Mouse (Mus musculus) left cerebral cortex, postnatal 36 days (tissue): ENCODE measurements around the gene N4bp2. TPM values are rescaled to one million over a fixed set of nuclear protein-coding genes. Genes with fewer than 3 reads are reported as not detected.
"Not testable (repeated sequence)": the region's sequence is repeated elsewhere in the genome, so short reads cannot be mapped to it uniquely, and the experiment has no call there.

ENCODE experiments used
- DNase-seq, 2 experiments: peaks; one replicate each; pipeline ENCODE4 v3.0.0; 2021 to 2022; ENCODE audit warnings: low spot score in 2 of 2, mixed read lengths in 1 of 2
- intact Hi-C: fragments of 180-260 bp; cut with DNase I; formaldehyde crosslinking; loops from one replicate; pipeline ENCODE4 v1.15.1; 2025
- total RNA-seq, 2 experiments: library from RNA; stranded (reverse); gene quantifications; 2 replicates each; pipeline ENCODE4 v1.2.3; 2021

N4bp2 gene
- 10 to 100 TPM in 1 of 2 experiments, 1 to 10 TPM in 1; 4.4 to 12.0 TPM for total RNA-seq

DNA sequence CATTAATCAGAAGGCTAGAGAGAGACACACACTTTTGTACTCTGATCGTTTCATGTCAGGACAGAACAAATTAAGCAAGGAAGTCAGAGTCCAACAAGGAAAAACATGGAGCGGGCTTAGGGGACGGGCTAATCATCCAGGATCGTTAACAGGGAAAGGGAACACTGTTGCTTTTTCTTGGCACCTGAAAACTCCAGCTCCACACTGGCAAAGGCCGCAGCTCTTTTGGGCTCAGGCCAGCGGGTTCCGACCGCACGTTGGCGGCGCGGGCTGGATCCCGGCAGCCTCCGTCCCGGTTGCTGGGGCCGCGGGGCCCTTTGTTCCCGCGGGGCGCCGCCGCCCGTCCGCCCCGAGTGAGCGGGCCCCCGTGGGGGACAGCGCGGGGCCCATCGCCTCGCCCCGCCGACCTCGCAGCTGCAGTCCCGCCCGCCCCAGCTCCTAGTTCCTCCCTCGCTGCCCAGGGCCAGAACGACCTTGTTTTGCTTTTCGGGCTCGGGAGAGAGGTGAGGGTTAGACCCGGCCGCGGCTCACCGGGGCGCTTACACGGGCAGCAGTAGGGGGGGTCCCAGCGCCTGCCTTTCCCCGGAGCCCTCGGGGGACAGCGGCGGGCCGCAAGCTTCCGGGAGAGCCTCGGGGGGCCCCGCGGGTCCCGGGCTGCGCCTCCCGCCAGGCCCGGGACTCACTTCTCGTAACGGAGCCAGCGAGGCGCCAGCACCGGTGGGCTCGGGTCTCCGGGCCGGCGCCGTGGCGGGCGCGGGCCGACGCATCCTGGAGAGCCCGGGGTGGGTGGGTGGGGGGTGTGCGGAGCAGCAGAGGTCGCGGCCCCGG lies at the start of gene N4bp2:
N4bp2 (plus strand) TSS at position 434 of the 828 bp plus-strand sequence.
- intact Hi-C loops, result loop anchor here (5.0 kb wide), 1 partner anchor 174 kb away; no protein-coding TSS in a partner anchor
- peak; percentile 53 to 69 for DNase-seq

DNA sequence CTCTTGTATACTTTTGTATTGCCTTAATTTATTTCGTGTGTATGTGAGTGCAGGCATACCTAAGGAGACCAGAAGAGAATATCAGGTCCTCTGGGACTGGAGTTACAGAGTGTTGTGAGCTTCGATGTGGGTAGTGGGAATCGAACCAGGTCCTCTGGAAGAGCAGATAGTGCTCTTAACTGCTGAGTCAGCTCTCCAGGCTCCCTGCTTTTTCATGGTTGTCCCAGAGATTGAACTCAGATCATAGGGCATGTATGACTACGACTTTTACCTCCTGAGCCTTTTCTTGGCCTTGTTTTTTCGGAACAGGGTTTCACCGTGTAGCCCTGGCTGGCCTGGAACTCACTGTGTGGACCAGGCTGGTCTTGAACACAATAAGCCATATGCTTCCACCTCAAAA lies 48.2 kb upstream of the N4bp2 start:
- intact Hi-C loops, result no loop called here
- no peak for DNase-seq

DNA sequence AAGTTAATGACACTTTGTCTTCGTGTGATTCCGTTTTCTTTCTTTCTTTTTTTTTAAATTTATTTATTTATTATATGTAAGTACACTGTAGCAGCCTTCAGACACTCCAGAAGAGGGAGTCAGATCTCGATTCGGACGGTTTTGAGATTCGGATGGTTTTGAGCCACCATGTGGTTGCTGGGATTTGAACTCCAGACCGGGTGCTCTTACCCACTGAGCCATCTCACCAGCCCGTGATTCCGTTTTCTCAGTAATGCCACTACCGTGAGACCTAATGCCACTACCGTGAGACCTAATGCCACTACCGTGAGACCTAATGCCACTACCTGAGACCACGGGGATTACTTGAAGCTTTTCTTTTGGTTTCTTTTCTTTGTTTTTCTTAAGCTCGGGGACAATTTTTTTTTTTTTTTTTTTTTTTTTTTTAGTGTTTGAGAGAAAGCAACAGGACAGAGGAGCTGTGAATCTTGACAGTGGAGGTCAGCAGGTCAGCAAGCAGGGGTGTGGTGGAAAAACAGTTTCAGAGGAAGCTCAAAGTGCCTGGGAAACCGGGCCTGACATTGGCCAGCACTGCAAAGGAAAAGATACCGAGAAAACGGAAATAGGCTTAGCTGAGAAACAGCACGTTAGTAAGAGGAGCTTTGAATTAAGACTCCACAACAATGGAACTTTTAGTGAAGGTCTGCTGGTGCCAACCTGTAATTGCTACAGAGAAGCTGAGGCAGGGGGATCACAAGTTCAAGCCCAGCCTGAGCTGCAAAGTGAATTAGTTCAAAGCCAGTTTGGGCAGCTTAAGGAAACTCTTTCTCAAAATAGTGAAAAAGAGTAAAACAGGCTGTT lies 46.0 kb upstream of the N4bp2 start:
- no peak for DNase-seq

DNA sequence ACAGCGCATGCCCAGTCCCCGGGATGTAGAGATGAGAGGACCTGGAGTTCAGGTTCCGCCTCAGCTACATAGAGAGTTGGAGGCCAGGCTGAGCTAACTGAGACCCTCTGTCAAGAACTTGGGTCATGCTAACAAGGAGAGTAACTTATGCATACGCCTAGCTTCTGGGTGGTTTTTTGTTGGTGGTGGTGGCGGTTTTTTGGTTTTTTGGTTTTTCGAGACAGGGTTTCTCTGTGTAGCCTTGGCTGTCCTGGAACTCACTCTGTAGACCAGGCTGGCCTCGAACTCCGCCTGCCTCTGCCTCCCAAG lies 45.5 kb upstream of the N4bp2 start:
- DNase-seq, intact Hi-C loops: not testable (repeated sequence)

More for the DNA sequence above, 46.0 kb upstream of the N4bp2 start:
- intact Hi-C loops, result no loop called here

DNA sequence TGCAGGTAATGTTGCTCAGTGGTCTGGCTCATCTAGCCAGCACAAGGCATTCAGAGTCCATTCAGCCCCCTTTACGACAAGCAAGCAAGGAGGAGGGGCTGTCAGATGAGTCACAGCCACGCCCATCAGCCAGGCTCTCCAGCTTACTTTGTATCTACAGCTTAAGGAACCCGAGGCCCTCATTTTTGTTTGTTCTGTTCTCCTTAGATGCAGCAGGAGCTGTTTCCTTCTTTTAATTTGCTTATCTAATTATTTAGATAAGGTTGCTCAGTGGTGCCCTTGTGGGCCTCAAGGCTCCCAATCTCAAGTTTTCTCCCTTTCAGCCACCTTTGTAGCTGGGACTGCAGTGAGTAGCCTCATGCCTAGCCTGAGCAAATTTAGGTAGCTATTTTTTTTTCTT lies 45.0 kb upstream of the N4bp2 start:
- intact Hi-C loops, result no loop called here
- no peak for DNase-seq

DNA sequence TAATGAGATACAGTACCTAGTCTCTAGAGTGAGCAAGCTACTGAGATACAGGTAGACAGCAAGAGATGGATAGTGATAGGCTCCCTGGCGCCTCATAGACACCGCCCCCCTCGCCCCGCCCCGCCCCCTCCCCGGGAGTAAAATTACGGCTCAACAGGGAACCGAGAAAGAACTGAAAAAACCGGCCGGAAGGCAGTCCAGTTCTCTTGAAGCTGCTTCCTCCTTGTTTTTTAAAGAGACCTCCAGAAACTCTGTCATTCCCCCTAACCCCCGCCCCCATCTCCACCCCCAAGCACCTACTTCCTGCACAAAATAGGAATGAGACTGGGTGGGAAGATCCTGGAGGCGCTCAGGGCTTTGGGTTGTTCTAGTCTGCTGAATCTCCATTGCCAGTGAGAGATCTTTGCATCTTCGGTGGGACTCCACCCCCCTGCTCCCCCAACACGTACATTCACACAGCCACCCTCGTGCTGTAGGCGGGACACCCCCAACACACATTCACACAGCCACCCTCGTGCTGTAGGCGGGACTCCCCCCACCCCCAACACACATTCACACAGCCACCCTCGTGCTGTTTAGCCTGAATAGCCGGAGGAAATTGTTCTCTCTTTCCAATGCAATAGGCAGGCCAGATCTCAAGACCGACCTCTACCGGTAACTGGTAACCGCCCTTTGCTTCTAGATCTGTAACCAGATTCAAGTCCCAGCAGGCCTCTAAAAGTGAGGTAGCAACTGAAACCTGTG lies 38.8 kb upstream of the N4bp2 start:
- peak; percentile 42 to 44 for DNase-seq
- intact Hi-C loops, result no loop called here

DNA sequence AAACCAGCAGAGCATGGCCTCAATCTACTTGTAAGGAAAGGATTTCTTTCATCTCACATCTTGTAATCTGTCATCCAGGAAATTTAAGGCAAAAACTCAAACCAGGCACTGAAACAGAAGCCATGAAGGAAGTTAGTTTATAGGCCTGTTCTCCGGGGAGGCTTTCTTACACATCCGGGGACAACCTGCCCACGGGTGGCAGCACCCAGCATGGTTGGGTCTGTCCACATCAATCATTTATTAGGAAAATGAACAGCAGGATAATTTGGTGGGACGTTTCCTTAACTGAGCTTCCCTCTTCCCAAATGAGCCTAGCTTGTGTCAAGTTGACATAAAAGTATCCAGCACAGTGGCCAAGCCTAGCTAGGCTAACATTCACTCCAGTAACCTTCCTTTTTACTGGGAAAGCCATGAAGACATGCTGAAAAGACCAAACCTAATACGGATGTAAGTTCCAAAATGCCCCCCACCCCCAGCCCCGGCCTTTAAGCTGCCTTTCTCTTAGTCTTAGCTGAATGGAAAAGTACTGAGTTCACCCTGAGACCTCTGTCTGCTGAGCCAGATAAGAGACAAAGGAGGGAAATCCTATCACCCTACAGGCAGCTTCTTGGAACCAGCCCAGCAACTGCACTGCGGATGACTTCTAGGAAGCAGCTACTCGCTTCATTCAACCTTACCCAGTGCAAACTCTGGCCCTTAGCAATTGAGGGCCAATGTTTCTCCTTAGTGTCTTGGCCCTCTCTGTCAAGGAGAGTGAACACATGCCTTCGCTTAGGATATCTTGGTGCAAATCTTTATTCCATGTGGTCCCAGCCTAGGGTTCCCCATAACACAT lies 31.9 kb upstream of the N4bp2 start:
- no peak for DNase-seq
- intact Hi-C loops, result no loop called here

DNA sequence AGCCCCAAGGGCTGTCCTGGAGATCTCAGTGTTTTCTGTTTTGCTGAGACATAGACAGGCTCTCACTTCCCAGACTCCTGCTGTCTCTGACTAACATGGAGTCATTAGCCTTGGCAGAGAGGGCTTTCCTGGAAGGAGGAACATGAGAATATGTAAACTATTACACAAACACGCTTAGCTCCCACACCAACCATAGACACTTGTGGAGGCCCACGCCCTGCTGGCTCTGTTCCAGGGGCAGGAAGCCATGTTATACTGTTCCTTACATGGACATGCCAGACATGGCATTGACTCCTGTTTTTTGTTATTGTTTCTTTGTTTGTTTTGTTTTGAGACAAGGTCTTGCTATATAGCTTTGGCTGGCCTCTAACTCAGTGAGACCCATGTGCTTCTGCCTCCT lies 27.7 kb upstream of the N4bp2 start:
- no peak for DNase-seq
- intact Hi-C loops, result no loop called here

DNA sequence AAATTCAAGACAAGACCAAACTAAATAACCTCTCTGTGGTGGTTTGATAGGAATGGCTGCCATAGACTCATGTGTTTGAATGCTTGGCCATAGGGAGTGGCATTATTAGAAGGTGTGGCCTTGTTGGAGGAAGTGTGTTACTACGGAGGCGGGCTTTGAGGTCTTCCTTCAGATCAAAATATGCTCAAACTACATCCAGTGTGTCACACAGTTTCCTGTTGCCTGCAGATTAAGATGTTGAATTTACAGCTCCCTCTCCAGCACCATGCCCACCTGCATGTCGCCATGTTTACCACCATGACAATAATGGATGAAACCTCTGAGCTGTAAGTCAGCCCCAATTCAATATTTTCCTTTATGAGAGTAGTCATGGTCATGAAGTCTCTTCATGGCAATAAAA lies 24.0 kb upstream of the N4bp2 start:
- intact Hi-C loops, result no loop called here
- no peak for DNase-seq

DNA sequence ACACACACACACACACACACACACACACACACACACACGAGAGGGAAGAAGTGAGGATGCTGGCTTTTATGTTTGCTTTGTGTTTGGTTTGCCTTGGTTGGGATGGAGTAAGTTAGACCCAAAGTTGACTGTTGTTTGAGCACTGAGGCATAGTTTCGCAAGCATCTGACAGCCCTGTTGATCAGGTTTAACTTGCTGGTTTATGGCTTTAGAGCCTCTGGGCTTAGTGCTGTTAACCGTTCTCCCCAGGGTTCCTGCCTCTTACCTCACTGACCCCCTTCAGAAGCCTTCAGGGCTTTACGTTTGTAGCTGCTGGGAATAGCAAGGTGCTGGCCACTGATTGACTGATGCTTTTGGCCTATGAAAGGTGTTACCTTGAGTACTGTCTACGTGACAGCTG lies 16.4 kb upstream of the N4bp2 start:
- no peak for DNase-seq
- intact Hi-C loops, result no loop called here

DNA sequence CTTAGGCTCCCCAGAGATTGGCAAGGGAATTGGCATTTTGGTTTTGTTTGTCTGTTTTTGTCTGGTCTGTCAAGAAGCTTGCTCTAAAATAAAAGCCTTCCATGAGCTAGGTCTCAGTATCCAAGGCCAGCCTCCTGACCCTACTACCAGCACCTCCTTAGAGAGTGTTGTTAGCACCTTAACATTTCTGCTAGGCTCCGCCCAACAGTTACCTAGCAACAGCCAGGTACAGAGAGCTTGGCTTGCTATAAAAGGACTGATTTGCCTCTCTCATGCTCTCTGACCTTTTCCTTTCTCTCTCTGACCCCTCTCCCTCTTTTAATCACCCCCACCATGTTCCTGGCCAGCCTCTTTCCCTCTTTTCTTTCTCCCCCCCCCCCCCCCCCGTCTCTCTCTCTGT lies 14.9 kb upstream of the N4bp2 start:
- intact Hi-C loops, result no loop called here
- DNase-seq, result no peak

DNA sequence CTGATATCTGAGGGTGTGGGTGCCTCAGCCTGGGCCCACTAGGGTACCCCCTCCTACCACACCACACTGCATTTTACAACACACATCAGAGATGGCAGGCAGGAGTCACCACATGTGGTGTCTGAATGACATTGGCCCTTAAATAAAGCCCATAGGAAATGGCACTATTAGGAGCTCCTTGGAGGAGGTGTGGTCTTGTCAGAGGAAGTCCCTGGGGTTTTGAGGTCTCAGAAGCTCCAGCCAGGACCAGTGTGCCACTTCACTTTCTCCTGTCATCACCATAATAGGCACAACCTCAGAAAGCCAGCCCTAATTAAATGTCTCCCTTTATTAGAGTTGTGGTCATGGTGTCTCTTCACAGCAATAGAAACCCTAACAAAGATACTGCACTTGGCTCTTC lies 14.4 kb upstream of the N4bp2 start:
- intact Hi-C loops, result no loop called here
- no peak for DNase-seq

DNA sequence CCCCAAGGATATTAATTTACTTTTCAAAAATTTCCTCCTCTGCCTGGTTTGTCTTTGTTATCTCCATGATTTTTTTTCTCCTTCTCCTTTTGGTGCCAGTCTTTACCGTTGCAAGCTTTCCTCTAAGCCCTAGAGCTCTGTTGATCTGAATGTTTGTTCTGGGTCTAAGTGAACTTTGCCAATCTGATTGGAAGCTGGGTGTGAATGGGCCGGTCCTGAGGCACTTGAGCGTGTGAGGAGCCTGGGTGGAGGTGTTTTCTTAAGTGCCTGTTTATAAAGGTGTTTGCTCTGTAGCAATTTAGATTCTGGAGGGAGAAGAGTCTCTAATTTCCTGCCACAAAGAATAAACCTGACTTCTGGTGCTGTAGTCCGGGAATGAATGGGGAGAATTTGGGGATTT lies 11.3 kb upstream of the N4bp2 start:
- intact Hi-C loops, result no loop called here

DNA sequence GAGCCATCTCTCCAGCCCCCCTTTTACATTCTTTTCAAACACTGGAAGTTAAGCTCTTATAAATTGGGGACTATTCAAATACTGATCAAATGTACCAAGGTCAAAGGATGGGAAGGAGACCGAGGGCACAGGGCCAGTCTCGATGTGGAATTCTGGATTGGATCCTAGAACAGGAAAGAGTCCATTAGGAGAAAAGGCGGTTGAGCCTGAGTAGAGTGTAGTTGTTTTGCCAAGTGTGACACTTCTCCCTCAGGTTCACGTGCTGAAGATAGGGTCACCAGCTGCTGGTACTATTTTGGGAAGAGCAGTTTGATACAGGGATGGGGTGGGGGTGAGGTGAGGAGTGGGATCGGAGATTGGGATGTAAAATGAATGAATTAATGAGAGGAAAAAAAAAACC lies 7.5 kb upstream of the N4bp2 start:
- intact Hi-C loops, result loop anchor here (5.0 kb wide), 1 partner anchor 321 kb away; no protein-coding TSS in a partner anchor
- no peak for DNase-seq

More for the DNA sequence above, 11.3 kb upstream of the N4bp2 start:
- DNase-seq, result no peak

DNA sequence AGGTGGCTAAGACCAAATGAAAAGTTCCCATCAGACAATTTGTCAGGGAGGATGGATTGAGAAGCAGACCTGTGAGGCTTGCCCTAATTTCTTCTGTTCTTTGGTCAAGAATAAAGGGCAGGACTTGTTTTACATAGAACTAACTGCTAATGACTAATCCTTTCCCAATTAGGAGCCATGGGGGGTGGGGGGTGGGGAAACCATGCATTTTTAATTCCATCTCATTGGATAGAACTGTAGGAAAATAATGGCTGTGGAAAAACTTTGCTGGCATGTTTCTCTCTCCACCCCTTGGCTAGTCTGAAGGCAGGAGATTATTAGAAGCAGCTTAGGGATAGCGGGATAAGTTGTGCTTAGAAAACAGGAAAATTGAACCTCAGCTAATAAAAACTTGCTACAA lies 6.2 kb upstream of the N4bp2 start:
- intact Hi-C loops, result loop anchor here (5.0 kb wide), 1 partner anchor 320 kb away; no protein-coding TSS in a partner anchor
- DNase-seq, result no peak

DNA sequence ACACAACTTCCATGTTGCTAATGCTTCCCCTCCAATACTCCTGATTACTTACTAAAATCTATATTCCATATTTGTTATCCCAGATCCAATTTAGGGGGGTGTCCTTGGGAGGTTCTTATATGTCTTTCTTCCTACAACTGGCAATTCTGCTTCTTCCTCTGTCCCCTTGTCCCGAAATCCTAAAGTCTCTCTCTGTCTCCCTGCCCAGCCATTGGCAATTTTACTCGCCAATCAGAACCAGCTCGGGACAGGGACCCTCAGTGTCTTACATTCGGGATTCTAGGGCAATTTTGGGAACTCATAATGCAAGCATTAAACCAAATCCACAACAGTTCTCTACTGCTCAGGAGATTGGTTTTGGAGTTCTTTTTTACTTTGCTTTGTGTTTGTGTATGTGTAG lies 3.3 kb upstream of the N4bp2 start:
- intact Hi-C loops, result loop anchor here (5.0 kb wide), 1 partner anchor 177 kb away; no protein-coding TSS in a partner anchor
- no peak for DNase-seq

DNA sequence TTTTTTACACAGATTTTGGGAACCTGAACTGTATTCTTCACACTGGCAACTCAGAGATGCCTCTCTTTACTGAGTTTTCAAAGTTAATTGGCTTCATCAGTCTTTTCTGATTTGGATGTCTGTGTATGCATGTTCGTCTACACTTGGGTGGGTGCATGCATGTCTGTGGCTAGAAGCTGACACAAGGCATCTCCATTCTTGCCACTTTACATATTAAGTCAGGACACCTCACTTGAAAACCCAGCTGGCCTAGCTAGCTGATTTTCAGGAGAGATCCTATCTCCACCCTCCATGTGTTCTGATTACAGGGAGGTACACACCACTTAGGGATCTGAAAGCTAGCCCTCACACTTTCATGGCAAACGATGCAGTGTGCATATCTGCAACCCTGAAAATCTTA lies 2.7 kb upstream of the N4bp2 start:
- intact Hi-C loops, result loop anchor here (5.0 kb wide), 1 partner anchor 177 kb away; no protein-coding TSS in a partner anchor
- no peak for DNase-seq

DNA sequence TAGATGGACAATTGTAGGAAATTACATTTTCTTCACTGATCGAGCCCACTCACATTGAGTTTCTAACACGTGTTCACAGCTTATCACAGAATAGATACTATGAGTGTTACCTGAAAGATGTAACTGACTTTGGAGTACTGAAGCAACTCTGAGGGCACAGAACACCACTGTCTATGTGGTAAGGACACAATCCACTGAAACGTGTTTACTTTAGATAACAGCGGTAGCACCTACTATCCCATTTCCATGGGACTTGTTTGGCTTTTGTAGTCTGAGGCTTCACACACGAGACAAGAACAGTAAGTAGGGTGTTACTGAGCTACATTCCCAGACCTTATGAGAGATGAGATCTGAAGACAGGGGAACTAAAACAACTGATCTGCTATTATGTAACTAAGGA lies 2.3 kb upstream of the N4bp2 start:
- intact Hi-C loops, result loop anchor here (5.0 kb wide), 1 partner anchor 176 kb away; no protein-coding TSS in a partner anchor
- DNase-seq, result no peak

DNA sequence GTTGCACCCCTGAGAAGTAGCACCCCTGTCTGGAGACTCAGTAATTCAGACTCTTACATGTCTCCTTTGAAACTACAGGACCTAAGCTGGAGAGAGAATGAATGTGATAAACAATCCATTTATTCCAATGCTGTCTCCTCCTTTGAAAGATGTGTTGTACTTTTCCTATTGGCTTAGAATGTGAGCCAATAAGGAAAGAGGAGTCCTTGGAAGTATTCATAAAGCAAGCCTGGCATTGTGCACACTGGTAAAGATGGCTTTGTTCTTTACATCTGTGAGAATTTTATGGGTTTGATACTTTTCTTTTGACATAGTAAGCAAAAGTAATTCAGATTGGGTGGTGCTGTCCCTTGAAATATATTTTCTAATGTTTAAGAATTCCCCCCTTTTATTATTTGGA lies 1.4 kb upstream of the N4bp2 start:
- no peak for DNase-seq
- intact Hi-C loops, result loop anchor here (5.0 kb wide), 1 partner anchor 175 kb away; no protein-coding TSS in a partner anchor
